Mouse (Mus musculus) erythroblast, embryonic 14.5 days (primary cell): ENCODE measurements around the gene Mcu.

Experiments
- GATA1 ChIP-seq: IDR thresholded peaks from 2 replicates; pipeline ENCODE4 v1.6.1; 2012; ENCODE audit warnings: low read length, inconsistent platforms, mixed read lengths
- TAL1 ChIP-seq: IDR thresholded peaks from 3 replicates; pipeline ENCODE4 v1.6.1; 2012; ENCODE audit warnings: low read length, inconsistent platforms, mixed read lengths

GRCm38 (mm10) chr10:59524675-59525074 is 91.8 kb downstream of the Mcu start:
- no peak for TF ChIP-seq GATA1
- no peak for TF ChIP-seq TAL1
